Mouse (Mus musculus): Measurements from ENCODE around the gene Sumo1. TPM values are rescaled to one million over a fixed set of nuclear protein-coding genes. Genes with fewer than 3 reads are reported as not detected.

The Sumo1 gene
- polyA plus RNA-seq, 1 experiment from 2014 or later: 462 TPM

- DNase-seq (ENCODE audit: low spot score): no peak
Measured at GRCm38 (mm10) chr1:59553708-59554107, 116.9 kb downstream of the Sumo1 start.

- no peak for DNase-seq (ENCODE audit: low spot score)
Measured at GRCm38 (mm10) chr1:59550996-59551395, 119.6 kb downstream of the Sumo1 start.

GRCm38 (mm10) chr1:59550227-59550626 is 120.4 kb downstream of the Sumo1 start:
- no peak for DNase-seq (ENCODE audit: low spot score)

GRCm38 (mm10) chr1:59549036-59549675 is 121.5 kb downstream of the Sumo1 start:
- DNase-seq (ENCODE audit: low spot score): no peak

GRCm38 (mm10) chr1:59548486-59548885 is 122.1 kb downstream of the Sumo1 start:
- DNase-seq (ENCODE audit: low spot score): no peak

- DNase-seq (ENCODE audit: low spot score): no peak
Measured at GRCm38 (mm10) chr1:59543911-59544310, 126.7 kb downstream of the Sumo1 start.

- DNase-seq (ENCODE audit: low spot score): no peak
Measured at GRCm38 (mm10) chr1:59542231-59542630, 128.4 kb downstream of the Sumo1 start.

GRCm38 (mm10) chr1:59541271-59542020 is 129.2 kb downstream of the Sumo1 start:
- no peak for DNase-seq (ENCODE audit: low spot score)

- DNase-seq (ENCODE audit: low spot score): no peak
Measured at GRCm38 (mm10) chr1:59540537-59541148, 130.0 kb downstream of the Sumo1 start.

- DNase-seq (ENCODE audit: low spot score): no peak
Measured at GRCm38 (mm10) chr1:59538381-59538780, 132.3 kb downstream of the Sumo1 start.

Other genes with a start within 250 kb of the Sumo1 start
- gene Fzd7, start 188.4 kb downstream of the Sumo1 start, polyA plus RNA-seq (2015; fragmentation: Nextera tagmentation; extraction: Ambion mirVana): 2.3 TPM in 2 replicates
- 1.3 and 1.4 TPM in 2 replicates for gene Gm973, start 154.6 kb downstream of the Sumo1 start, polyA plus RNA-seq (2015; fragmentation: Nextera tagmentation; extraction: Ambion mirVana)
- 251 and 273 TPM in 2 replicates for gene Nop58, start 14.1 kb upstream of the Sumo1 start, polyA plus RNA-seq (2015; fragmentation: Nextera tagmentation; extraction: Ambion mirVana)
- 2.7 and 3.4 TPM in 2 replicates for gene Bmpr2, start 92.6 kb upstream of the Sumo1 start, polyA plus RNA-seq (2015; fragmentation: Nextera tagmentation; extraction: Ambion mirVana)
- gene Fam117b, start 242.2 kb upstream of the Sumo1 start, polyA plus RNA-seq (2015; fragmentation: Nextera tagmentation; extraction: Ambion mirVana): 4.8 and 5.9 TPM in 2 replicates